Mouse (Mus musculus) ovary, adult 18-20 months (tissue): Measurements from ENCODE around the gene D930048N14Rik.
"Not testable (repeated sequence)": the region's sequence is repeated elsewhere in the genome, so short reads cannot be mapped to it uniquely, and the experiment has no call there.

Experiments
- DNase-seq: peaks from one replicate; pipeline ENCODE4 v3.0.0; 2022; ENCODE audit warnings: low spot score, mixed read lengths

The D930048N14Rik gene

DNA sequence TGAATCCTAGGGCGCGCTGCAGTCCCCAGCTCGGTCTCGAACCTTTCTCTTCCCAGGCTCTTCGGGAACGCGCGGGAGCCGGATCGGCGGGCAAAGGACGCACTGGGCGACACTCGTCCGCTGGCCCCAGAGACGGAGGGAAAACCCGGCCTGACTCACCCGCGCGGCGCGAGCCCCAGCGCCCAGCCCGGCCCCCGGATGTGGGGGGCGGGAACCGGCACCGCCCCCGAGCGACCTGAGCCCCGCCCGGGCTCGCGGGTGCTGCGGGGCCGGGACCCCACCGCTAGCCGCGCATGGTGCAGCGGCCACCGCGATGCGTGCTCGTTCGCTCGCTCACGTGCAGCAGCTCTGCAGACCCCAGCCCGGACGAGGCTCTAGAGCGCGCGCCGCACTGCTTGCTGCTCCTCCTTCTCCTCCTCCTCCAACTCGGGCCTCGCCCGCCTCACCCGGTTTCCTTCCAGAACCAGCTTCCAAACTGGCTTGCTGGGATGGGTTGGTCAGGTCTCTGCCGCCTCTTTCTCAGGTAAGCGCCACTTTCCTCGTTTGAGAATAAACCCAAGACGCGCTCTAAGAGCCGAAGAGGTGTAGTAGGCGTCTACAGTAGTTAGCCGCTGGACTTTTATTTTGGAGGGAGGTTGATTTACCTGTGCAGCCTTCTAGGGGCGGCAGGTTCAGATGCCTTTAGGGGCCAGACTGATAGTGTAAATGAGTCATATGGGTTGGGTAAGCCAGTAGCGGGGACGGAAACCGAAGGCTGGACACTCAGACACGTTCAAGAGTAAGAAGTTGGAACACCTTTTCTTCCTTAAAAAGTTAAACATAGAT, at the start of gene D930048N14Rik, which contains the start of gene N4bp3:
TSS of gene D930048N14Rik (plus strand) at position 264 of the 825 bp plus-strand sequence.
TSS of gene N4bp3 (minus strand) at position 152 of the 825 bp plus-strand sequence.
- peak; percentile 61 for DNase-seq

DNA sequence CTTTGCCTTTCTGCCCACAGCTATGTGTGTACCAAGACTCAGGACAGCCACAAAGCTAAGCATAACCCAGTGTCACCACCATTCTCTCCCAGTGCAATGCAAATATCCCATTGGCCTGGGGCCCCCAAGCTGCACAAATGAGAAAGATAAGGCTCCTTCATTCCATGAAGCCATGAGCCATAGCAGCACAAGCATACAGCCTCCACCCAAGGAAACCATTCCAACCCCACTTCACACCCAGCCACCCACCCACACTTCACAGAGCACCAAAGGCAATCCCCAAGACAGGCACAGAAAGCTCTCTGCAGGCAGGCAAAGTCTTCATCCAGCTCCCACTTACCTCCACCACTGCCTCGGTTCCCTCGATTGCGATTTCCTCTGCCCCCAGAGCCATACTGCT, 48.5 kb upstream of the D930048N14Rik start:
- DNase-seq = no peak

DNA sequence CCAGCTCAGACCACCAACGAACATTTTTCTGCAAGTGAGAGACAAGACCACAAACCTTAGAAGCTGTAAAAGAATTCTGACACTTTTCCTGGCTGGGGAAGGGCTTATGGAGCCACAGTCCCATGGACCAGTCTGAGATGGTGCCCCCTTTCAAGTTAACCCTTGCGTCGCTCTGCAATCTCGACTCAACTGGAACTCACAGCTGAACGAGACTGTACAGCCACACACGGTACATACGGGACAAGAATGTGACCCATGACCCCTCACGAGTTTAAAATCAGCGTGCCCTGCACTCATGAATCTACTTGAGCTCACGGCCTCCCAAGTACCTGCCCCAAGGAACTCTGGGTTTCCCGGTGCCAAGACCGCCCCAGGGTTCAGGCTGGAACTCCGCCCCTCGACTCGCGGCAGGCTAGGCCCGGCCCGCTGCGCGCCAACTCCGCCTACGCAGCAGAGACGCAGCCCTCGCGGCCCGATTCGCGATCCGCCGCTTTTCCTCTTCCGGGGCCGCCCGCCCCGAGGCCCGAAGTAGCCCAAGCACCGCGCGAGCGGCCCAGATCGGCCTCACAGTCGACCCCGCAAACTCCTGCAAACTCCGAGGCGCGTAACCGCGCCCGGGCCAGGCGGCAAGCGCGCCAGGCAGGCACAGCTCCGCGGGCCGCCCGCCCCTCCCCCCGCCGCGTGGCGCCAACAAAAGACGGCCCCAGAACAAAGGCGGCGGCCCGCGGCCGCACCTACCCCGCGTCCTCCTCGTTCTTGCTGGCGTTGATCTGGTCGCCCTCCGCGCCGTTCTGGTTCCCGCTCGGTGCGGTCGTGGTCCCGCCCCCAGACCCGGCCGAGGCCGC, 44.9 kb upstream of the D930048N14Rik start:
- DNase-seq = peak; percentile 87

DNA sequence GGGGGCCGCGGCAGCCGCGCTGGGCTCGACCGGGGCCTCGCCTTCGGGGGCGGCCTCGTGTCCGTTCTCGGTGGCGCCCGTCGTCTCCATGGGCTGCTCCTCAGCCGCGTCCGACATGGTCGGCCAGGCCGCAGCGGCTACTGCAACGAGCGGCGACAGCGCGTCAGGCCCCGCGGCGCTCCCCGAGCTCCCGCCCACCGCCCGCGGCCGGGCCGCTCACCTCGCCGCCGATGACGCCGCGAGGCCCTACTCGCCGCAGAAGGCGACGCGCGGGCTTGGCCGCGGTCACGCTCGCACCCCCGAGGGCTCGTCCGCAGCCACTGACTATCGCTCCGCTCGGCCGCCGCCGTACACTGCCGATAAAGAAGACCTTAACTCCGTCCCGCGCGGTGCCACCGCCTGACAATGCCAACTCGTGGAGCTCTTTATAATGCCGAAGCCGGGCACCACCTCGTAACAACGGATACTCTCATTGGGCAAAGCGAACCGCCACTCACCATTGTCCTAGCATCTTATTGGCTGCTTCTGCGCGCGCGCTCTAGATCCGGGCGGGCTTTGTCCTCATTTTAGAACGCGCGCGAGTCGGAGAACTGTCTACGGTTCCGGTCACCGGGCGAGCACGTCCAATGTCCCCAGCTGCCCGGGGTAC, 44.2 kb upstream of the D930048N14Rik start, which contains the start of gene Hnrnpab:
TSS of gene Hnrnpab (minus strand) at position 401 of the 649 bp plus-strand sequence.
- peak; percentile 93 for DNase-seq

DNA sequence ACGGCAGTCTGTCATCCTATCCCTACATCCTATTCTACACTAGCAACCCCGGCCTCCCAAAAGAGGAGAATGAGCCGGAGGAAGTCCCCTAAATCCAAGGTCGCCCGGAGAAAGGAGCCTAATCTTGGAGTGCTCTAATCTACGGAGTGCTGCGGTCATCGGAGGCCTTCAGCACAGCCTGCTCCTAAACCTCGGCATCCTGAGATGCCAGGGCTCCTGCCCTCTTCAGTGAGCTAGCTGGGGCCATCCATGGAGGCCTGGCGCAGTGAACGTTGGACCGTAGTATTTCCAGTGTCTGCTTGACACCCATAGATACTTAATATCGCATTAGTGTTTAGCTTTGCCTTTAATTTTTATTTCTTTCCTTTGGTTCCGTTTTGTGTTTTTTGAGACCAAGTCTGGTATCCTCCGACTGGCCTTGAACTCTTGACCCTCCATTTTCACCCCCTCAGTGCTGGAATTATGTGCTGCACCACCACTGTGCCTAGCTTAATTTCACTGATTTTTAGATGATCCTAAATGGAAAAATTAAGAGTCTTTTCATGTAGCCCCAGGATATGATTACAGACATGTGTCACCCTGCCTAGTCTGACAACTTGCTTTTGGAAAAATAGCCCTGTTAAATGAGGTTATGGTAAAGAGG, 43.5 kb upstream of the D930048N14Rik start:
- no peak for DNase-seq

DNA sequence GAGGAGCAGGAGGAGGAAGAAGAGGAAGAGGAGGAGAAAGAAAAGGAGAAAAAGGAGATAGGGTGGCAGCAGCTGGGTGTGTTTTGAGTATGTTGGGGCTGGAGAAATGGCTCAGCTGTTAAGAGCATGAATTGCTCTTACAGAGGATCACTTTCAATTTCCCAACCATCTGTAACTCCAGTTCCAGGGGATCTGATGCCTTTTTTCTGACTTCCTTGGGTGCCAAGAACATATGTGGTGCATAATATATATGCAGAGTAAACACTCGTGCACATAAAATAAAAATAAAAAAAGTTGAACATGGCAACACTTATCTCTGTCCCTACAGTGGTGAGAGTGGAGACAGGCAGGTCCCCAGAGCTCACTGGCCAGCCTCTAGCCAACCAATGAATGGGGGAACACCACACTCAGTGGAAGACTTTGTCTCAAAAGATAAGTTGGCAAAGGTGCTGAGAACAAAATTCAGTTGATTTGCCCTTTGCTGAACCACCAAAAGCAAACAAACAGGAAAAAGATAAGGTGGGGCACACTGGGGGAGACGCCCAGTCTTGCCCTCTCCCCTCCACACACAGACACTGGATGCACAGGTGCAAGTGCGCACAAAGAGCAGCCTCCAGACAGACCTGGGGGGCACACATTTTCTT, 41.4 kb upstream of the D930048N14Rik start:
- DNase-seq = no peak

DNA sequence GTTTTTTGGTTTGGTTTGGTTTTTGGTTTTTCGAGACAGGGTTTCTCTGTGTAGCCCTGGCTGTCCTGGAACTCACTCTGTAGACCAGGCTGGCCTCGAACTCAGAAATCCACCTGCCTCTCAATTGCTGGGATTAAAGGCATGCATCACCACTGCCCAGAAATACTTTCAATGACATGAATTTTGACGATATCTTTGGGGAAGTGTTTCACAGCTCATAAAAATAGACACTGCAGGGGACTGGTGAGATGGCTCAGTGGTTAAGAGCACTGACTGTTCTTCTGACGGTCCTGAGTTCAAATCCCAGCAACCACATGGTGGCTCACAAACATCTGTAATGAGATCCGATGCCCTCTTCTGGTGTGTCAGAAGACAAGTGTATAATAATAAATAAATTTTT, 40.8 kb upstream of the D930048N14Rik start:
- not testable (repeated sequence) for DNase-seq

DNA sequence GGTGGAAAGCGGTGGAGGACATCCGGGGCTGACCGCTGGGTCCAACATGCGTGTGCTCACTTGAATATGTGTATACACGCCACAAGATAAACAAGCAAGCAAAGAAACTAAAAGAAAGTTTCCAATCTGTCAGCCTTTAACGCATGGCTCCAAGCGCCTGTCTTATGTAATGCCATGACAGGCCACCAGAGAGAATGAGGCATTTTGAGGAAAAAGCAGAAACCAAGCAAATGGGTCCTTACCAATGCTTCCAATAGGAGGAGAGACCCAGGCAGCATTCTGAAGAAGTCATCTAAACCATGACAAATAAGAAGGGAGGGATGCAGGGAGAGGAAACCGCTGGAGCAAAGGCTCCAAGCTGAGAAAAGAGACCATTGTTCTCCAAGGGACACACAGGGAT, 36.5 kb upstream of the D930048N14Rik start:
- no peak for DNase-seq

DNA sequence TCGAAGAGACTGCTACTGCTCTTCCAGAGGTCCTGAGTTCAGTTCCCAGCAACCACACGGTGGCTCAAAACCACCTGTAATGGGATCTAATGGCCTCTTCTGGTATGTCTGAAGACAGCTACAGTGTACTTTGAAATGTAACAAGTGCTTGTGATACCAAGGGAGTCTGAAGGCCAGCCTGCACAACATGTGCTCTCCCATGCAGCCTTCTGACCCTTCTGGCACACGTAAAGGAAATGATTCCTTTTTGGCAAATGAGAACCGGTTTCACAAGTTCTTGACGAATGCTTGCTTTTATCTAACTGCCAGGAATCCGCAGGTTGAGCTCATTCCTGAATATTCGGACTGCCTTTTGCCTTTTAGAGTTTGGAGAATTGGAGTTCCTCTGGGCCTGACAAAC, 35.6 kb upstream of the D930048N14Rik start:
- DNase-seq = no peak

DNA sequence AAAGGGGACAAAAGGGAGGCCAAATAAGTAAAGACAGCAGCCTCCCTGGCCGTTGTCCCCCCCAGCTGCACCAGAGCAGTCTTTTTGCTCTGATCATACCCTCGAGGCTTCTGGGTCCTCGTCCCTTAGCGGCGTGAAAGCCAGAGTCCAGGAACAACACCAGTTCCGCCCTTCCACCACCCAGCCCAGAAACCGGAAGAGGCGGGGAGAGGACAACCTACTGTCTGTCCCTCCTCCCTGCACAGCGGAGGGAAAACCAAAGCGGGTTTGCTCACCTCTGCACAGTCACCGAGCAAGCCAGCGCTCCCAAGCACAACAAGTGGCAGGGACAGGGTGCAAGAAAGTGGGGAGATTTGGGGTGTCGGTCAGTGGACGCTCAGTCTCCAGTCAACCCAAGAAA, 35.2 kb upstream of the D930048N14Rik start:
- DNase-seq = peak; percentile 74

DNA sequence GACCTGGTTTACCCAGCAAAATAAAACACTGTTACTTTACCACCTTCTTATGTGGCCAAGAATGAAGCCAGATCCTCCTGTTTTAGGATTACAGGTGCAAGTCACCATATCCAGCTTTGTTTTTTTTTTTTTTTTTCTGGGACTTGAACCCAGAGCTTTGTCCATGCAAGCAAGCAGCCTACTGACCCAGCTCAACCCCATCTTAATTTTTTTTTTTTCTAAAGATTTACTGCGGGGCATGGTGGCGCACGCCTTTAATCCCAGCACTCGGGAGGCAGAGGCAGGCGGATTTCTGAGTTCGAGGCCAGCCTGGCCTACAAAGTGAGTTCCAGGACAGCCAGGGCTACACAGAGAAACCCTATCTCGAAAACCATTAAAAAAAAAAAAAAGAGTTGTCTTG, 34.6 kb upstream of the D930048N14Rik start:
- DNase-seq = not testable (repeated sequence)

DNA sequence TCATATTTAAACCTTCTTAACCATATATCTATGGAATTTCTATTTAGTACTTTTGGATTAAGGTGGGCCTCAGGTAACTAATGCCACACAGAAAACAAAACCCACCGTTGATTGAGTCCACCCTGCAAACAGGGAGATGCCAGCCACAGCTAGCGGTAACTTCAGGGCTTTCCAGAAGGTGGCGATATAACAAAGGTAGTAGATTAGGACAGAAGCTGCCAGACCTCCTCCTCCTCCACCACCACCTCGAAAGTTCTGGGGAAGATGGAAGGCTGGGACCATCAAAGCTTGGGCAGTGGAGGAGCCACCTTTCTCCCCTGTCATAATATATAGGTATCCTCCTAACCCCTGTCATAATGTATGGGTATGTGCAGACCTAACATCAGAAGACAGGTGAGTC, 33.1 kb upstream of the D930048N14Rik start:
- DNase-seq = peak; percentile 38

DNA sequence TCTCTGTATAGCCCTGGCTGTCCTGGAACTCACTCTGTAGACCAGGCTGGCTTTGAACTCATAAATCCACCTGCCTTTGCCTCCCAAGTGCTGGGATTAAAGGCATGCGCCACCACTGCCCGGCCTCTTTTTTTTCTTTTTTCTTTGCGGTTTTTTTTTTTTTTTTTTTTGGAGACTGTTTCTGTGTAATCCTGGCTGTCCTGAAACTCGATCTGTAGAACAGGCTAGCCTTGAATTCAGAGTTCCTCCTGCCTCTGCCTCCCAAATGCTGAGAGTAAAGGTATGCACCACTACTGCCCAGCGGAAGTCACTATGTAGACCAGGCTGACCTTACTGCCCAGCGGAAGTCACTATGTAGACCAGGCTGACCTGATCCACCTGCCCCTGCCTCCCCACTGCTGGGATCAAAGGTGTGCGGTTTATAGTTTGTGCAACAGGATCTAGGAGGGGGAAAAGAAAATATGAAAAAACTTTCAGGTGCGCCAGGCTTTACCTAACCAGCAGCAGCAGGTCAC, 31.8 kb upstream of the D930048N14Rik start:
- DNase-seq = no peak

DNA sequence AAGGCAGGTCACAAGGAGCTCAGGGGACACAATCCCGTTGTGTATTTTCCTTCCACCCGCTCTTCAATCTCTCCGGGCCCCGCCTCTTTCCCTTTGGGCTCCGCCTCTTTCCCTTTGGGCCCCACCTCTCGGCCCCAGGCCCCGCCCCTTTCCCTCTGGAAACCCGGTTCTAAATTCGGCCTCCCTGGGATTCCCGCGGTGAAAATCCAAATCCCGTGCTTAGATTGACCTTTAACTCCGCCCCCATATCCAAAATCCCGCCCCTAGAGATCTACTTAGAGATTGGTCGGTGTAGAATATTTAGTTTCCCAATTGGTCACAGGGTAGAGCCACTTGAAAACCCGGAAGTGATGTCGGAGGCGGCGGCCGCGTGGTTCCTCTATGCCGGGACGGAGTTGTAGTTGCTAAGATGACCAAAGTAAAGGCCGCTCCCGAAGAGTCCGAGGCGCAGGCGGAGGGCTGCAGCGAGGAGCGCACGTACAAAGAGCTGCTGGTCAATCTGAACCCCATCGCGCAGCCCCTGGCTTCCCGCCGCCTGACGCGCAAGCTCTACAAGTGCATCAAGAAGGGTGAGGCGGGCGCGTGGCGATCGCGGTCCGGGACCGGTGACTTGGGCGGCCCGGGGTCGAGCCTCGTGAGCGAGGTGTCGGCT, 31.2 kb upstream of the D930048N14Rik start, which contains the start of gene Nhp2:
TSS of gene Nhp2 (plus strand) at position 327 of the 652 bp plus-strand sequence.
- DNase-seq = peak; percentile 91

DNA sequence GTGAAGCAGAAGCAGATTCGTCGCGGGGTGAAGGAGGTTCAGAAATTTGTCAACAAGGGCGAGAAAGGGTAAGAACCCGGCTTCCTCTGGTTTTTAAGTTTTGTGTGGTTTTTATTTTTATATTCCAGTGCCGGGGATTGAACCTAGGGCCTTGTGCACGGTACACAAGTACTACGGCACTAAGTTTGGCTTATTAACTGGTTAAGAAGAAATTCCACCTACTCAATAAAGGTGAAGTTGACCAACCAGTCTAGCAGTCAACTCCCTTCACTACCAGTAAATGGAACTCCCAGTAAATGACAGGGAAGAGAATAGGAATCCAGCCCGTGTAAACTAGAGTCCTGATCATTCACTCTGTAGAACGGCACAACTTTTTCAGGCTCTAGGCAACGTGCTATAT, 30.7 kb upstream of the D930048N14Rik start:
- no peak for DNase-seq

DNA sequence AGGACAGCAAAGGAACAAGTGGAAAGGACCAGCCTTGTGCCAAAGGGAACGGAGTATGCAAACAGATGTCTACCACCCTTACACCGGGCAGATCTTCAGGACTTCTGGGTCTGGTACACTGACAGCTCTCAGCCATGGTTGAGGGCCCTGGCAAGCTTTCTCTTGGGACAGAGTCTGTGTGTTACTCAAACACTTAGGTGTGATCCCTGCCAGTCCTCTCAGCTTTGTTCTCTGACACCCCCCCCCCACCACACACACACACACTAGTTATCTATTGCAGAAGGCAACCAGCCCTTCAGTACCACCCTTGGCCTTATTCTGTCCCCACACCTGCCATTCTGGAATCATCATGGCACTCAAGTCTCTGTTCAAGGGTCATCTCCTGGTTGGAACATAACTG, 29.0 kb upstream of the D930048N14Rik start:
- DNase-seq = no peak

DNA sequence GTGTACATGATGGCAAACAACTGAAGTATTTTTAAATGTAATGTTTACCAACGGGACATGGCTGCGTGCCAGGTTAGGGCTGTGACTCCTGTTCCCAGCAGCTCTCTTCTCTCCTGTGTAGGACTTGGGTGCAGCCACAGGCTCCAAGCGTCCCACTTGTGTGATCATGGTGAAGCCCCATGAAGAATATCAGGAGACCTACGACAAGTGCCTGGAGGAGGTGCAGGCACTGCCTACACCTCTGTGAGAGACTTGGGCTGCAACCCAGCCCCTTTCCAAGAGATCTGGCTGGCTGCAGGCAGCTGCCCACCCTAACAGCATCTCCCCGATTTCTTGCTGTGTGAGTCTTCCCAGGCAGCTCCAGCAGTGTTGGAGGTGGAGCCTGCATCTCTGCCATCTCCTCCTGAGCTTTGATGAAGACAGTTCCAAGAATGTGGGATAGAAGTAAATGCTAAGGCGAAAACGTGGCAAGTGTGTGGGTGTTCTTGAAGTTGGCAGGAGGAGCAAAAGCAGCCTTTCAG, 27.7 kb upstream of the D930048N14Rik start:
- no peak for DNase-seq

DNA sequence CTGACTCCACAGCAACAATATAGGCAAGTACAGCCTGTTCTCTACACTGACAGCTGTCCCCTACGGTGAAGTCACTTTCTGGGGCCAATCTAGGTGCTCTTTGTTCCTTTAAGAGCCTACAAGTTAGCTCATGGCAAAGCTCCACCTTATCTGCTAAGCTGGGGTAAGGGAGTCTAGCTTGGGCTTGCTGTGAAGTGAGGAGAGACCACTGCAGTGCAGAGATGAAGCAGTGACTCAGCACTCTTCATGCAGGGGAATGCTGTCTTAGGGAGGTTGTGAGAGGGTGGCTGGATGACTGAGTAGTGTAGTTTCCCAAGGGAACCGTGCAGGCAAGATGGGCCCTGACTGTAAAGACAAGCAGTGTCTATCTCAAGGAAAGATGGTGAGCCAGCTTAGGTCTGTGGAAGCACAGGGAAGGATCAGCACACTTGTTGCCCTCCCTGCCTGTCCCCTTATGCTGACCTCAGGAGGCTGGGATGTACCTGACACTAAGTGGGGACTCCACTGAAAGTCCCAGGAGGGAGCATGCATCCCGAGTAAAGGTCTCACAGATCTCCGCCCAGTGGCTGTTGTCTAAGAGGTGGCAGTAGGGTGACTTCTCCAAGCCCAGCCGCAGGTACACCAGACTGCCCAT, 25.4 kb upstream of the D930048N14Rik start:
- DNase-seq = no peak

DNA sequence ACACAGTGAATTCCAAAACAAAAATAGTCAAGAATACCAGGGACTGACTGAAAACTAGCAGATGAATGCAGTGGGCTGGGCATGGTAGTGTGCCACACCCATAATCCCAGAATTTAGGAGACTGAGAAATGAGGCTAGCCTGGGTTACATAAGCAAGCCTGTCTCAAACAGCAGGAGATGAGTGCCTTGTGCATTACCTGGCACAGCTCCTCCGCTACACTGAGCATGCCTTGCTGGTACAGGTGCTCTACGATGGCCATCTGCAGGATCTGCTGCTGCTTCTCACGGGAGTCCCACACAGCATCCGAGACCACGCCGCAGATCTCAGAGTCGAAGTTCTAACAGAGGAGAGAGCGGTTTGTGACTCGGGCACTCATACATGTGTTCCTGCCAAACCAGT, 23.3 kb upstream of the D930048N14Rik start:
- no peak for DNase-seq

DNA sequence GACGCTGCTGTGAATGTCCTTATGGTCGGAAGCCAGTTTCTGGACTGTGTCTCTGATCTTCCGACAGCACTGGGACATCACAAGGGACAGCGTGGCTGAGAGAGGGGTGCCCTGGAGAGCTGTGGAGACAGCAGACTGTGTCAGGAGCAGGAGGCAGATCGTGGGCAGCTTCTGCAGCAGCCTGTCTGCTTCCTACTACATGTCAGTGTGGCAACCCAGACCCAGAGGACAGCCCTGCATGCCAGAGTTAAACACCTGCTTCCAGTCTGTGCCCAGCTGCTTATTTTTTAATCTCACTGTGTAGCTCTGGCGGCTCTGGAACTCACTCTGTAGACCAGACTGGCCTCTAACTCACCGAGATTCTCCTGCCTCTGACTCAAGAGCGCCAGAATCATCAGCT, 22.8 kb upstream of the D930048N14Rik start:
- DNase-seq = no peak
